Mouse (Mus musculus): ENCODE results near the gene Cep135.

Cep135 gene

GRCm38 (mm10) chr5:76684658-76685605 lies 96.4 kb downstream of the Cep135 start:
- DNase-seq: no peak

DNA sequence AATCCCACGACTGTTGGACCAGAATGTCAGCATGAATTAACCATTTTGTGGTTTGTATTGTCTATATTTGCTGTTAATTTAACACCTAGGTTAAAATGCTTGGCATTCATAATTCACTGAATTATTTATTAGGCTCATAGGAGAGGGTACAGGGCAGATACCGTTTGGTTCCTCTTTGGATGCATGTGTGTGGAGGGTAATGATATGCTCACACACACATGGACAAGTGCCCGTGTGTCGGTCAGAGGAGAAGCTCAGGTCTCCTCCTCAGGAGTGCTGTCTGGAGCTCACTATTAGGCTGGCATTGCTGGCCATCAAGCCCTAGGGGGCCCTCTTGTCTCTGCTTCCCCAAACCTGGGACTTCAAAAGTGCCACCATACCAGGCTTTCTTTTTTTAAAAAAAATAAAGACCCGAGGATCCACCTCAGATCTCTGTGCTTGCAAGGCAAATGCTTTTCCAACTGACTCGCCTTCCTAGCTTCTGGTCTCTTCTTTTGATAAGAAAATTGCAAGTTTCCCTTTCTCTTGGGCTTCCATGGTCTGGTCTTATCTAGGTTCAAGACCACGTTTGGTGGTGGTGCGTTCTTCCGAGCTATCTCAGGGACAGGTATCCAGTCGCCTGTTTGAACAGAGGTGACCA lies 99.6 kb downstream of the Cep135 start:
- no peak for DNase-seq

DNA sequence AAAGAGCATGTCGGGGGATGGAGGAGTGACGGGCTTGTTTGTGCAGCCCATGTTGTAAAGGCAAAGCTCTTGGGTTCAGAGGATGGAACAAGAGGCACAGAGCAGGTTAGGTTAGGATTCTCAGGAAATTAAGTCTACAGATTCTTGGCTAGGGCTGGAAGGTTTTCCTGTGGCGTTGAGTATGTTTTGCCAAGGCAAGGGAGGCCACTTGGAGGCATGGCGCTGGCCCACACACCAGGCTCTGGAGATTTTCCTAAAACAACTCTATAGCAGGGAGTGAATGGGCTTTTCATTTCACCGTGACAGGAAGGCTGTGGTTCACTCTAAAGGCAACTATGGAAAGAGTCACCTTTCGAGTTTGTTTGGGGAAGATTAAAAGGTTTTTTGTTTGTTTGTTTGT lies 100.1 kb downstream of the Cep135 start:
- no peak for DNase-seq

- no peak for DNase-seq
Observed at GRCm38 (mm10) chr5:76690177-76690593, 101.7 kb downstream of the Cep135 start.

DNA sequence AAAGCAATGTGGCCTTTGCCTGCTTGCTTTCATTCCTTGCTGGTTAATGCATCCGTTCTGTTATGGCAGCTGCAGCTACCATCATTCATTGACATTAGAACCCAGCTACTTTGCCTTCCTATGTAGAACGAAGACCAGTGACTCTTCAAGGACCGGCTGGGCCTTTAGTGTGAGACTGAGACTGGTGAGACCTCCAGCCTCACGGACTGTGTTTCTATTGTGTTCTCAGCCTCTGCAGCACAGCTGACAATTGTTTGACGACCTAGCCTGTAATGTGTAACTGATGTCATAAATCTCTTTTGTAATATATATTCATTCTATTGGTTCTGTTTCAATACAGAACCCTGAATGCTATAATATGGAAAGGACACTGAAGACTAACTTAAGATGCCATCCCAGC lies 102.8 kb downstream of the Cep135 start:
- no peak for DNase-seq

DNA sequence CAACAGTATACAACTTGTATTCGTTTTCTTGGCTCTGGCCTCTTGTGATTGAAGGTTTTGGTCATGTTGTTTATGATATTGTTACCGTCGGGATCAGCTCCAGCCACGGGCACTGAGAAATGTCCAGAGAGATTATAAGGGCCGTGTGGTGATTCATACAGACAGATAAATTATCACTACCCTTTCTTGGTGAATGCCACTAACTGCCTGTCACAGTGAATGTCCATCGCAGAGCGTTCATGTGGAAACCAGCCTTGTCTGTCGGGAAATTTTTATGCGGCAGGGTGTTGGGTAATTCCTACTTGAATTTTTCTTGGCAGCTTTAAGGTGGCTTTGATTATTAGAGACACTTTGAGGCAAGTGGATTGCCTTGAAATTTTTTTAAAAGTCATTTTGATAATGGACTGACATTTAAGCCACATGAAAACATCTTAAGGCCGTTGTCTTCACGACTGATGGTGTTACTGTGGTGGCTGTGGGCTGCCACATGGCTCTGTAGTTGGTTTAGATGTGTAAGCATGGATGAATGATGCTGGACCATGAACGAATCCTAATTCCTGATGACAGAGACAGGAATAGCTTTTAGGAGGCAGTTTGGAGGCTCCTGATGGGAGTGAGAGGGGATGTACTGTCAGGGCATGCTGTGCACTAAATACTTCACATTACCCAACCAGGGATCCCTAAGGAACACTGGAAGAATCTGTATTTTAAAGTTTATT lies 103.4 kb downstream of the Cep135 start:
- DNase-seq: no peak

All from kidney, postnatal 14 days (tissue).